Mouse (Mus musculus) limb, embryonic 11.5 days (tissue): Measurements from ENCODE around the gene Dusp28. TPM values are rescaled to one million over a fixed set of nuclear protein-coding genes. Genes with fewer than 3 reads are reported as not detected.

Source experiments
- ATAC-seq: fragments of 200-750 bp; cut with Nextera tagmentation; 2 replicates; pipeline ENCODE4 v1.8.0; 2017; ENCODE audit warnings: low read depth; ENCODE audit not compliant: insufficient number of reproducible peaks, low FRiP score, low TSS enrichment
- DNase-seq: peaks from one replicate; pipeline ENCODE4 v3.0.0-alpha.2; 2015; ENCODE audit warnings: low spot score
- H3K27ac ChIP-seq: fragments of 300-500 bp; sonication (generic); replicated peaks from 2 replicates; pipeline ENCODE4 v1.5.1; 2014; ENCODE audit warnings: low read depth, mild to moderate bottlenecking, low read length
- H3K27me3 ChIP-seq: fragments of 300-500 bp; sonication (generic); 2 replicates; pipeline ENCODE4 v1.6.1; 2014; ENCODE audit warnings: mild to moderate bottlenecking, low read length, mixed read lengths; ENCODE audit not compliant: control insufficient read depth, insufficient read depth
- H3K36me3 ChIP-seq: fragments of 300-500 bp; sonication (generic); 2 replicates; pipeline ENCODE4 v1.6.1; 2014; ENCODE audit warnings: mild to moderate bottlenecking, low read length, moderate library complexity, mixed read lengths; ENCODE audit not compliant: control insufficient read depth, insufficient read depth
- H3K4me1 ChIP-seq: fragments of 300-500 bp; sonication (generic); 2 replicates; pipeline ENCODE4 v1.6.1; 2014; ENCODE audit warnings: low read length, mixed read lengths; ENCODE audit not compliant: control insufficient read depth, insufficient read depth
- H3K4me2 ChIP-seq: fragments of 300-500 bp; sonication (generic); 2 replicates; pipeline ENCODE4 v1.6.1; 2014; ENCODE audit warnings: low read depth, mild to moderate bottlenecking, moderate library complexity; ENCODE audit not compliant: severe bottlenecking
- H3K4me3 ChIP-seq: fragments of 300-500 bp; sonication (generic); 2 replicates; pipeline ENCODE4 v1.5.1; 2014; ENCODE audit warnings: low read depth, low read length
- H3K9ac ChIP-seq: fragments of 300-500 bp; sonication (generic); 2 replicates; pipeline ENCODE4 v1.6.1; 2014; ENCODE audit warnings: mild to moderate bottlenecking, low read length
- H3K9me3 ChIP-seq: fragments of 300-500 bp; sonication (generic); 2 replicates; pipeline ENCODE4 v1.6.1; 2016; ENCODE audit warnings: low read length; ENCODE audit not compliant: control insufficient read depth
- WGBS: fragments of 180-500 bp; shearing (Covaris S2); extraction: QIAGEN DNeasy Blood & Tissue Kit; methylation state at CpG from one replicate; pipeline ENCODE4 v1.1.7; 2014; 5-methylcytosine and 5-hydroxymethylcytosine counted together
- polyA plus RNA-seq: library from polyadenylated mRNA; unstranded; fragments of >200 nt; fragmentation: Nextera tagmentation; extraction: Ambion mirVana; gene quantifications from 2 replicates; pipeline ENCODE4 v1.2.1, GENCODE M21; 2014

Dusp28 gene
- polyA plus RNA-seq, 1 experiment from 2014 or later = 7.9 TPM

- no peak overlapping the region for H3K4me2 ChIP-seq
- H3K4me1 ChIP-seq = no peaks in the 10 kb centered on the region
- H3K9ac ChIP-seq = no peak overlapping the region
- ATAC-seq (no peak), DNase-seq (no peak)
- no peaks in the 10 kb centered on the region for H3K36me3 ChIP-seq
- no peaks in the 10 kb centered on the region for H3K9me3 ChIP-seq
- no peak overlapping the region for H3K27ac ChIP-seq
- H3K27me3 ChIP-seq = no peaks in the 10 kb centered on the region
- WGBS = 62% methylated on average over 12 of the region's 12 CpGs
- H3K4me3 ChIP-seq = no peak overlapping the region
Measured at GRCm38 (mm10) chr1:92877431-92877978, 29.3 kb upstream of the Dusp28 start.

GRCm38 (mm10) chr1:92878066-92878741 lies 28.6 kb upstream of the Dusp28 start:
- no peak for ATAC-seq
- H3K27me3 ChIP-seq = no peaks in the 10 kb centered on the region

GRCm38 (mm10) chr1:92879266-92879665 lies 27.5 kb upstream of the Dusp28 start:
- Histone ChIP-seq H3K4me2 (no peak overlapping the region), H3K9ac (no peak overlapping the region), H3K36me3 (no peaks in the 10 kb centered on the region), H3K4me1 (no peaks in the 10 kb centered on the region), H3K9me3 (no peaks in the 10 kb centered on the region), H3K27me3 (no peaks in the 10 kb centered on the region), H3K4me3 (no peak overlapping the region), H3K27ac (no peak overlapping the region)
- ATAC-seq (no peak), DNase-seq (no peak)
- 91% methylated on average over 12 of the region's 12 CpGs for WGBS

More at GRCm38 (mm10) chr1:92878066-92878741, 28.6 kb upstream of the Dusp28 start:
- H3K9me3 ChIP-seq = no peaks in the 10 kb centered on the region
- H3K9ac ChIP-seq = no peak overlapping the region
- H3K4me1 ChIP-seq = no peaks in the 10 kb centered on the region
- 80% methylated on average over 13 of the region's 13 CpGs for WGBS
- no peak overlapping the region for H3K27ac ChIP-seq
- no peaks in the 10 kb centered on the region for H3K36me3 ChIP-seq
- H3K4me2 ChIP-seq = no peak overlapping the region
- no peak for DNase-seq
- H3K4me3 ChIP-seq = no peak overlapping the region

DNA sequence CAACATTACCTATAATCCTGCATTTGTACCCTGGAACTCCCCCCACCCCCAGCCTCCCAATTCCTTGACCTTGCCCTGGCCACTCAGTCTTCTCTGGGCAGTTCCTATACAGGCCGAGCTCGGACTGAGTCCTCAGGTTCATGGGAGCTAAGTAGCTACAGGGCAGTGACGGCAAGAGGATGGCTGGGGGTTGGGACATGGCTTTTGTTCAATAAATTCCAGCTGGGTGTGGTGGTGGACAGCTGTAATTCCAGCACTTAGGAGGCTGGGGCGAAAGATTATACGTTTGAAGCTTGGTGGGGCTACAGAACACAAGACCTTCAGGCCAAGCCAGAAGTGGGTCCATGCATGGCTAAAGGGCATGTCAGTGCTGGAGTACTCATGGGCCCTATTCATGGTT lies 26.7 kb upstream of the Dusp28 start:
- Histone ChIP-seq H3K36me3 (no peaks in the 10 kb centered on the region), H3K9ac (no peak overlapping the region), H3K27me3 (no peaks in the 10 kb centered on the region), H3K4me1 (no peaks in the 10 kb centered on the region), H3K4me2 (no peak overlapping the region), H3K9me3 (no peaks in the 10 kb centered on the region), H3K27ac (no peak overlapping the region), H3K4me3 (no peak overlapping the region)
- ATAC-seq (no peak), DNase-seq (no peak)
- 74% methylated on average over 5 of the region's 5 CpGs for WGBS

DNA sequence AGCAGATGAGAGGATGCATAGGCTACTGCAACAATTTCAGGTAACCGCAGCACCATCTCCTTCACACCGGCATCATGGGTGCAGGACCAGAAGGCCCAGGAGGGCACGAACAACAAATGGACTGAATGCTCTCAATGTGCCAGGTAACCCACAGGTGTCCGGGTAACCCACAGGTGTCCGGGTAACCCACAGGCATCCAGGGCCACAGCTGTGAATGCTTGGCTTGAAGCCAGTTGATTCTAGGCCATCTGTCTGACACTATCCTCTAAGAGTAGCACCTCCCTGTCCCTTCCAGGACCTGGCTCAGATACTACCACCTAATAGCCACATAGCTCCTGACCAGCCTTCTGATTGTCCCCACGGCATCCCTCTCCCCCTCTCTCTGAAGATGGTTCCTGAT lies 24.8 kb upstream of the Dusp28 start:
- Histone ChIP-seq H3K27me3 (no peaks in the 10 kb centered on the region), H3K36me3 (no peaks in the 10 kb centered on the region), H3K4me1 (no peaks in the 10 kb centered on the region), H3K4me2 (no peak overlapping the region), H3K27ac (no peak overlapping the region), H3K4me3 (no peak overlapping the region), H3K9me3 (no peaks in the 10 kb centered on the region), H3K9ac (no peak overlapping the region)
- ATAC-seq (no peak), DNase-seq (no peak)
- 83% methylated on average over 6 of the region's 6 CpGs for WGBS

- ATAC-seq = no peak
Measured at GRCm38 (mm10) chr1:92888901-92889655, 17.7 kb upstream of the Dusp28 start.

GRCm38 (mm10) chr1:92892791-92893190 lies 14.0 kb upstream of the Dusp28 start:
- Histone ChIP-seq H3K27me3 (no peaks in the 10 kb centered on the region), H3K4me1 (no peaks in the 10 kb centered on the region), H3K4me2 (no peak overlapping the region), H3K4me3 (no peak overlapping the region), H3K9me3 (no peaks in the 10 kb centered on the region), H3K9ac (no peak overlapping the region), H3K27ac (no peak overlapping the region), H3K36me3 (no peaks in the 10 kb centered on the region)
- 72% methylated on average over 3 of the region's 3 CpGs for WGBS
- ATAC-seq (no peak), DNase-seq (no peak)

More at GRCm38 (mm10) chr1:92888901-92889655, 17.7 kb upstream of the Dusp28 start:
- no peaks in the 10 kb centered on the region for H3K4me1 ChIP-seq
- no peaks in the 10 kb centered on the region for H3K9me3 ChIP-seq
- no peaks in the 10 kb centered on the region for H3K27me3 ChIP-seq
- H3K4me3 ChIP-seq = no peak overlapping the region
- no peak for DNase-seq
- H3K36me3 ChIP-seq = no peaks in the 10 kb centered on the region
- 77% methylated on average over 7 of the region's 7 CpGs for WGBS
- H3K27ac ChIP-seq = no peak overlapping the region
- no peak overlapping the region for H3K9ac ChIP-seq
- H3K4me2 ChIP-seq = no peak overlapping the region

- ATAC-seq (no peak), DNase-seq (no peak)
- Histone ChIP-seq H3K4me3 (no peak overlapping the region), H3K4me2 (no peak overlapping the region), H3K27me3 (no peaks in the 10 kb centered on the region), H3K36me3 (no peaks in the 10 kb centered on the region), H3K4me1 (no peaks in the 10 kb centered on the region), H3K9me3 (no peaks in the 10 kb centered on the region), H3K27ac (no peak overlapping the region), H3K9ac (no peak overlapping the region)
- 74% methylated on average over 3 of the region's 3 CpGs for WGBS
Measured at GRCm38 (mm10) chr1:92893896-92894295, 12.9 kb upstream of the Dusp28 start.
